In the genomic region with DNA sequence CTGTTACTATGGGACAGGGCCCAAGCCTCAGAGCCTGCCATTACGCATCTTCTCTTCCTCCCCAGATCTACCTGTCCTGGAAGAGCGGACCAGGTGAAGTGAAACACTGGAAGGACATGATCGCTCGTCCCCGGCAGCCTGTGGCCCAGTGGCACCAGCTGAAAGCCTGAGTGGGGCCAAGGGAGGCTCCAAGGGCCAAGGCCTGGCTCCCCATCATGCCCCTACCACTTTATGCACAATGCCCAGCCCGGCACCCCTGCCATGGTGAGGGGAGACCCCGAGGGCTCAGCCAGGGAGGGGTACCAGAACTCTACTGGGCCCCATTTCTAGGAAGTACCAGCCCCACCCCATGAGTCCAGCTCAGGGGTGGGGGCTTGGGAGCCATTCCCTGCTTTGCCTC, we compare ENCODE assay signal across 34 mouse cellular contexts. TPM values are rescaled to one million over a fixed set of nuclear protein-coding genes. Genes with fewer than 3 reads are reported as not detected.
"Had no signal": no experiment of that assay in that cellular context is flagged by ENCODE, and none has a peak within 500 bp of the region (broad histone marks: within the 10 kb centered on the region; RNA-seq: fewer than 3 reads in every experiment).

No protein-coding gene starts in this region.

- ATAC-seq: hindbrain, embryonic 16.5 days; hindbrain, postnatal 0 days; inflammation-experienced regulatory T-cells, adult 6 months; intestine, postnatal 0 days had no signal

- H3K9me3 ChIP-seq: heart, embryonic 12.5 days; heart, embryonic 13.5 days; heart, embryonic 15.5 days; hindbrain, embryonic 13.5 days; intestine, embryonic 15.5 days; kidney, embryonic 15.5 days had no signal

- H3K27ac ChIP-seq: heart, embryonic 13.5 days; heart, embryonic 15.5 days; hindbrain, embryonic 12.5 days; hindbrain, embryonic 13.5 days; hindbrain, embryonic 14.5 days; hindbrain, postnatal 0 days; intestine, embryonic 15.5 days; kidney, embryonic 15.5 days; kidney, postnatal 0 days; left cerebral cortex, adult 2 months had no signal

- DNase-seq: heart, postnatal 10 days; heart, postnatal 14 days; heart, postnatal 36 days; heart, postnatal 4 days; kidney, adult 11 months; kidney, adult 18-20 months; kidney, adult 2 months; kidney, adult 8-10 months; kidney, adult 9 months; kidney, postnatal 10 days; kidney, postnatal 14 days; kidney, postnatal 36 days; kidney, postnatal 4 days; layer of hippocampus, adult 9-11 months; layer of hippocampus, postnatal 36 days had no signal

- H3K4me2 ChIP-seq: heart, embryonic 12.5 days; heart, embryonic 13.5 days; heart, embryonic 15.5 days; hindbrain, embryonic 12.5 days; hindbrain, embryonic 13.5 days; hindbrain, embryonic 14.5 days; intestine, embryonic 15.5 days; kidney, embryonic 15.5 days had no signal

- H3K36me3 ChIP-seq: heart, embryonic 12.5 days; heart, embryonic 13.5 days; heart, embryonic 15.5 days; intestine, embryonic 15.5 days; kidney, embryonic 15.5 days had no signal

- H3K4me1 ChIP-seq: heart, embryonic 13.5 days; heart, embryonic 15.5 days; hindbrain, embryonic 12.5 days; hindbrain, embryonic 13.5 days; intestine, embryonic 15.5 days; kidney, embryonic 15.5 days had no signal

- H3K4me3 ChIP-seq: heart, embryonic 12.5 days; heart, embryonic 13.5 days; heart, embryonic 15.5 days; hindbrain, embryonic 12.5 days; hindbrain, embryonic 13.5 days; intestine, embryonic 15.5 days; kidney, embryonic 15.5 days; layer of hippocampus, adult 2 months; left cerebral cortex, adult 2 months had no signal

- H3K9ac ChIP-seq: heart, embryonic 12.5 days; heart, embryonic 13.5 days; heart, embryonic 15.5 days; hindbrain, embryonic 12.5 days; hindbrain, embryonic 13.5 days; hindbrain, embryonic 14.5 days; intestine, embryonic 15.5 days; kidney, embryonic 15.5 days had no signal

RNA-seq across cellular contexts. Expression of a gene that starts 9.0 kb away (rescaled TPM):
- total RNA-seq: hematopoietic stem cell, adult 5-6 weeks had no signal
- polyA plus RNA-seq: inflammation-experienced regulatory T-cells, adult 6 months had no signal

RNA-seq across cellular contexts. Expression of a gene that starts 34.5 kb away (rescaled TPM):
- total RNA-seq: hematopoietic stem cell, adult 5-6 weeks had no signal
- polyA plus RNA-seq: heart, embryonic 12.5 days; heart, embryonic 14.5 days; heart, embryonic 15.5 days; kidney, embryonic 14.5 days; kidney, embryonic 15.5 days; kidney, embryonic 16.5 days; kidney, postnatal 0 days had no signal

RNA-seq across cellular contexts. Expression of a gene that starts 59.4 kb away (rescaled TPM):
- total RNA-seq: hematopoietic stem cell, adult 5-6 weeks had no signal
